Mouse (Mus musculus) left cerebral cortex, postnatal 36 days (tissue): Measurements from ENCODE around the gene Pik3ap1. TPM values are rescaled to one million over a fixed set of nuclear protein-coding genes. Genes with fewer than 3 reads are reported as not detected.

ENCODE experiments used
- DNase-seq, 2 experiments: peaks; one replicate each; pipeline ENCODE4 v3.0.0; 2021 to 2022; ENCODE audit warnings: low spot score in 2 of 2, mixed read lengths in 1 of 2
- intact Hi-C: fragments of 180-260 bp; cut with DNase I; formaldehyde crosslinking; loops from one replicate; pipeline ENCODE4 v1.15.1; 2025
- total RNA-seq, 2 experiments: library from RNA; stranded (reverse); gene quantifications; 2 replicates each; pipeline ENCODE4 v1.2.3; 2021

Pik3ap1 gene
- total RNA-seq, 2 experiments from 2014 or later: 1.8 to 2.8 TPM

DNA sequence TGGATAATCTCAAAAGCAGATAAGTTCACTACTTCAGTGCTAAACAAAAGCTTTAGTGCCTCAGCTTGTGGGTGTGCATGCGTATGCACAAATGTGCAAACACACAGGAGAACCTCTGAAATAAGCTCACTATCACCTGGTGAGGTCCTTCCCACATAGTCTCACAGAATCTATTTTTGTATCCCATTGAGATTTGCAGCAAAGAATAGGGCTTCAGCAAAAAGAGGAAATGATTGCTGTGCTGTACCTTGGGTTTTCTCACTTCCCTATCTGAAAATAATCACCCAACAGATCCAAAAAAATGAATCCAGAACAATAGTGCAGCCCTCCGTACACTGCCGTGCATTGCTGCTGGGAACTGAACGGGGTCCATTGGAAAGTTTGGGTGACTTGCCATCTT, 12.6 kb downstream of the Pik3ap1 start:
- no peak for DNase-seq
- intact Hi-C loops: no loop called here

DNA sequence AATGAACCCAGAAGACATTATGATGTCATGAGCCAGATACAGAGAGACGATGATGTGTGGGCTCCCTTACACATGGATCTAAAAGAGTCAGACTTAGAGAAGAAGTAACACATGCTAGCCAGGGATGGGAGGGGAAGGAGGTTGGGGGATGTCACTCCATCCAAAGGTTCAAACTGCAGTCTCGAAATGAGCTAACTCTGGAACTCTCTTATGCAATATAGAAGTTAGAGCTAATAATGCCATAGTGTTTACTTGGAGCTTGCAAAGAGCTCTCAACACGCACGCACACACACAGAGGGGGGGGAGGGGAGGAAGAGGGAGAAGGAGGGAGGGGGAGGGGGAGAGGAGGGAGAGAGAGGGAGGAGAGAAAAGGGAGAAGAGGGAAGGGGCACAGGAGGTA, 13.5 kb downstream of the Pik3ap1 start:
- DNase-seq: no peak
- intact Hi-C loops: no loop called here

DNA sequence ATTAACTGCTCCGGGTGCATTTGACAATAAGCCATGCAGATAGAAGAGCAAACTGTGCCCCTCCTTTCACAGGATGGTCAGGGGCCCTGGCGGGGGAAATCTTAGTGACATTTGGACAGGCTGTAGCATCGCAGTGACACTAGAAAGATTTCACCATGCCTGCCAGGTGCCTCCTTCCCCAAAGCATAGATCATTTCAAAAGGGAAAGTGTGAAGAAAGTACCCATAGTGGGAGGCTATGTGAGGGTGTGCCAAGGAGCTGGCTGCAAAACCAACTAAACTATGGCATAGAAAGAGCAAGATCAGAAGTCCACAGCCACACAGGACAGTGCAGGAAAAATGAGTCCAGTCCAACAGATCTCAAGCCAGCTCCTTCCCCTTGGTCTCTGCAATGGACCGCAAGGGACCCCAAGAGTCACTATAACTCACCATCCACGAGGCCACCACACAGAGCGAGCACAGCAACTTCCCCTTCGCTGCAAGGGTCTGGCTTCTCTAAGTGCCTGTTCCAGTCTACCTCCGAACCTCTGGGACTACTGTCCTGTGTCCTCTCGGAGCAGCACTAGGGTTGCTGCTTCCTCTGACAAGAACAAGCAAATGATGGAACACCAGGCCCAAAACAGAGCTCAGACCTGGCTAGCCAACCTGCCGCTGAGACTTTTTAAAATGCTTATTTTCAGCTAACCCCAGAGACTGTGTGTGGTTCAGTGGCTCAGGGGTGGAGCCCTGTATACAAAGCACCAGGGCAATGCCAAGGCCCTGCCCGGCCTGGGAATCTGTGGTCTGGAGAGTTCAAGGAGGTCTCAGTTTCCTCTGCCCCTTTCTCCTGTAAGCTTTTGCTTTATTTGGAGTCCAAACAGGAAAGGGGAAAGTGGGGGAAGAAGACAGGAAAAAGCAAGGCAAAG, 15.1 kb downstream of the Pik3ap1 start:
- intact Hi-C loops: no loop called here
- DNase-seq: no peak

DNA sequence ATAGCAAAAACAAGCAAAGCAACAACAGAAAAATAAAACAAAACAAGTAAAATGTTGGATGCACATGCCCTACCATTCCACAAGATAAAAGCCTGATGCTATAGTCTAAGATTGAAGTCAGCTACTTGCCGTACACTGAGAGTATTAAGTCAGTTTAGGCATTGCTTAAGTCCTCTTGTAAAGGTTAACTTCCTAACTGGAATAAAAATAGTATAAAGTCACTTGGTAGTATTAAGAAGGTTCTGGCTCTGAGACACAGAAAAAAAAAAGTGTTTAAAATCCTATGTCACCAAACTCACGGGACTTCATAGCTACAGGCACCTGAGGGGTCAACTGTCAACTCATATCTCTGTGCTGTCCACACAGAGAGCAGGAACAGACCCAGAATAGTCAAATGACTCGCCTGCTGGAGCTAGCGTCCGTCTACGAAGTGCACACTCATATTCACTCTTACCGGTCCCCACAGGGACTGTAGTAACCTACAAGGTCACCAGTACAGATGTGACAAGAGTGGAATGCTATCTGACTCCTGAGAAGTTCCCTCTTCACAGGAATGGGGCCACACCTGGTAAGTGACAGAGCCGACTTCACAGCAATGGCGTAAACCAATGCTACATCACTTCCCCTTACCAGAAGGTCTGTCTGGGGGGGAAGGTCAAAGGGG, 17.9 kb downstream of the Pik3ap1 start:
- intact Hi-C loops: no loop called here
- DNase-seq: no peak

DNA sequence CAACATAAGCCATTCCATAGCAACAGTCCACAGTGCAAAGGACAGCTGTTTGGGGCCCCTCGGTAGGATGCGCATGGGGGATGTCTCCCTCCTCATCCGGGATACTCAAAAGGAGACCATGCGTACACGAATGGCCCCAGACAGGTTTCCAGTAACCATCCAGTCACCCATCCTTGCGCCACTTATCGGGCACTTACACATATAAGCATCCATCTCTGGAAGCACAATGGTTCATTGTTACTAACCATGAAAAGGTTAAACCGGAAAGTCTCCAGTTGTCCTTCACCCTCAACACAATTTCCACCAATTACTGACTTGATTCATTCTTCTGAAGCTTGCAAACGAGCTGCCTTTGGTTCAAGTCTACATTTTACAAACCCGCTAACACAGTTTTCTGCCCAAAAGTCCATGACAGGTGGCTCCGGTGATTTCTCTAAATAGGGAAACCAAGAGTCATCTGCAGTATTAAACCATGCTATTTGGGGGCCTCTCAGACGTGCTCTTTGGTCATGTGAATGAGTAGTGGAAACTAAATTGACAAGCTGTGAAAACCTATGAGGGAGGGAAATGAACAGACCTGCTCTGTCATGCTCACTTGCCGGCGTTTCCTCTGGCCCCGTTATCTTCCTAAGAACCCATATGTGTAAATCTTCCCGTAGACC, 18.6 kb downstream of the Pik3ap1 start:
- intact Hi-C loops: no loop called here
- DNase-seq: no peak

DNA sequence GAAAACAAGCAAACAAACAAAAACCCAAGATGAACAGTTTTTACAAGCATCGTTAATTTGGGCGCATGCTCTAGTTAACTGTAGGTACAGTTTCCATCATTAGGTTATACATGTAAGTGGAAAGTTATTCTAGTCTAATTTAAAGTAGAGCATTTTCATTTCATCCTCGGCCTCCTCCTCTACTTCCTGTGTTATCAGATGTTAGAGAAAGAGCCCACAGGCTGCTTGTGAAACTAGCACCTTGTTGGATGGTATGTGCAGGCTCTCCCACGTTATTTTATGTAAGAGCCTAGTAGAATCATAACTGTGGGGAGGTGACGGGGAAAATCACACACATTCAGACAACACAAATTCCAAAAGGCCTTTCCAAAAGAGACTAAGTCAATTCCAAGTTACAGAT, 19.3 kb downstream of the Pik3ap1 start:
- intact Hi-C loops: no loop called here
- no peak for DNase-seq

DNA sequence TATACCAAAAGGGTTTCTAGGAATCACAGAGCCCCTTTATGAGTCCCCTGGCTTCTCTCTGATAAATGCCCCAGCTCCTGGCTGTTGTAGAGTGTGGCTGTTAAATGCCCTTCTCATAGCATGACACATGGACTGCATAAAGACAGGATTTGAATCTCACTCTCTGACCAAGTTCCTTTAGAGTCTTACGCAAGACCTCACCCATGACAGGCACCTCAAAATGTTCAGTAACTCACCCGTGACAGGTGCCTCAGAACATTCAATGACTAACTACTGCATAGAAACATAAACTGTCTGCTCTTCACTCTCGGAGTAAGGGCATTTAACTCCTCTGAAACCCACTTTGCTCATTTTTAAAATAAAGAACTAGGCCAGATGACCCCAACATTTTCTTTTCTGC, 20.4 kb downstream of the Pik3ap1 start:
- no peak for DNase-seq
- intact Hi-C loops: no loop called here

DNA sequence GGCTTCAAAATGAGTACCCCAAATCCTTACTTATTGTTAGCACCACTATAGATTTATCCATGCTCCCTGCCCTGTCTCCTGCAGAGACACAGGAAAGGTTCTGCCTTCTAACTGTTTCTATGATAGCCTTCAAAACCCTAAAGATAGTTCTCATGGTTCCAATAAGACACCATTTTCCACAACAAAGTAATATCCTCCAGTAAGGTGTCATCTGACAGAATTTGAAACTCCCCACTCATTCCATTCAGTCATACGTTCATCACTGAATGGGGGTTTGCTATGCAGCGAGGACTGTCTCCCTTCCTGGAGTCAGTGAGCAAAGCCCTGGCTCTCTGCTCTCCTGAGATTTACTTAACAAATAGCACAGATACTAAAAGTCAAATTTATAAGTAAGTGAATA, 21.9 kb downstream of the Pik3ap1 start:
- intact Hi-C loops: no loop called here
- no peak for DNase-seq

DNA sequence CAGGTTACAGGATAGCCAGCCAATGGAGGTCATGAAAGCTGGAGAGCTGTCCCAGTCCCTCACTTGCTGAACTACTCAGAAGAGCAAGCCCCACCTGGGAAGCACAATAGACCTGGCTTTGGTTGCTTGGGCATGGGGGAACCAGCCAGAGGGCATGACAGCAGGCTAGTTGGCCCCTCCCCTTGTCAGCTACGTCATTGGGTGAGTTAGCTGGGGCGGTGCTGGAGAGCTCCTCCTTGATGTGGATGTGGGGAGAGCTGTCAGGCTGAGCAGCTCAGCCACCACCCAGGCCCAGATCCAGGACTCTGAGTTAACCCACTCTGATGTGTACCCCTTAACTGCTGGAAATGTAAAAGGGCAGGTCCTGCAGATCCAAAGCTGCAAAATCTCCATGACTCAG, 24.4 kb downstream of the Pik3ap1 start:
- intact Hi-C loops: no loop called here
- no peak for DNase-seq

DNA sequence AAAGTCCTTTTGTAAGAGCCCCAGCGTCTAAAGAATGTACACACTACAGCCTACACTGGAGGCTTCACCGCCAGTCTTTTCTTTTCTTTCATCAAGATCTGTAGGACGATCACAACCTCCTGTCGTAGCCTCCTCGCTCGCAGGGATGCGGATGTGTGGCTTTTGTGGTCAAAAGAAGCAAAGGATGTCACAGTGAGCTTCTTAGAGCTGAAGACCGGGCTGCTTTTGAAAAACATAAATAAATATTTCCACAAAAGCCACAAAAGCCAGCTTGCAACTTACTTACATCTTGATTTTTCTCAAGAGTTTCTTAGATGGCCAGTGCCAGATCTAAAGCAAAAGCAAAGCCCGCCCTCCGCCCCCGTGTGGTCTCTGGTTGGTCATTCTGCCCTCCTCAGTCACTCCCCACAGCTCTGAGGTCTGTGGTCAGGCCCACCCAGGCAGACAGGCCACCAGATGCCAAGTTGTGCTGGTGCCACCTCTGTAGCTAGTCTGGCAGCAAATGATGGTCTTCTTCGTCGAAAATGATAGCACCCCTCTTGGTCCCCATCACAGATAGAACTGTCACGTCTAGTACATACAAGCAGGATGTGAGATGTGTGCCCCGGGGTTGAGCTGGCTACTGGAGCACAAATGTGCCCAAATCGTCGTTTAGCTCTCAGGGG, 30.5 kb downstream of the Pik3ap1 start:
- DNase-seq: no peak
- intact Hi-C loops: no loop called here

DNA sequence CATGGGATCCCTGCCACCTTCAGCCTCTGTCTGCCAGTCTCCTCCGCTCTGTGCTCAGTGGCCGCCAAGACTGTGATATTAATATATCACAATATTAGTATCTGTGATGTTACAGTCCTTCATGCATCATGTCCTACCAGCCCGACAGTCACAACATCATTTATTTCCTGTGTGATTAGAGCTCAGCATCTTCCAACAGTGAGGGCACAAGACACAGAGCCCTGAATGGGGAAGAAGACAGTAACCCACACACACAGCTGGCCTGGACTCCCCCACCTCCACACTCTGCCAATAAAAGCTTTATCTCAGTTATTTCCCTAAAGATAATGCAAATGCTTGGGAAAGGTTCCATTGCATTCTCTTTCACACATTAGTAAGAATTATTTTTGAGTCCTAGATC, 35.3 kb downstream of the Pik3ap1 start:
- no peak for DNase-seq
- intact Hi-C loops: no loop called here

DNA sequence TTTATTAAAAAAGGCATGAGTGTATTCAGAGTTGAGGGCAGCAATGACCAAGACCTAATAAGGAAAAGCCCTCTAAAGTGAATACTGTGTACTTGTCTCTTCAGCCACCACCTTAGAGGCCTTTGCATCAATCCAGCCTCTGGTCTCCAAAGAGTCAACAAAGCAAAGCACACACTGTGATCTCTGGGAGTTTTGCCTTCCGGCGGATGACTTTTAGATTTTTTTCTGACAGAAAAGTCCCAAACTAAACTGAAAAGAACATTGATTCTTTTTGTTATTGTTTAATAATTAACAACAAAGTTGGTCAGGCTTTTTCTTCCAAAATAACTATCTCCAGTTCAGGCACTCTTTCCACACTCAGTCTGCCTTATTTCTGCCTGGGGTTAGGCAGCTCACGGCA, 36.7 kb downstream of the Pik3ap1 start:
- intact Hi-C loops: no loop called here
- DNase-seq: no peak

DNA sequence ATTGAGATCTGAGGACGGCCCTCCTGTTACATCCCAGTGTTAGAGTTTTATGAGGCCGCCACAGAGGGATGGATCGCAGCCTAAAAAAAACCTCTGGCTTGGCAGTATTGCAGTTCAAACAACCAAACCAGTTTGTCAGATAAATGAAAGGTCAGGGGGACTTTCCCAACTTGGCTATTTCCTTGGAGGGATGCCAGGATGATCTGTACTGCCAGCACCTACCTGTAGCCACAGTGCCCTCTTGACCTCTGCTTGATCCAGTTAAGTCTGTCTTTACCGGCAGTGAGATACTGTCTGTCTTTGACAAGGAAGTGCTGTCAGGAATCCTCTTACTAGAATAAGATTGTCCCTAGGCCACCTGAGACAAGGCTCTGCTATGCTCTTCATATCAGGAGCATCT, 37.6 kb downstream of the Pik3ap1 start:
- no peak for DNase-seq
- intact Hi-C loops: no loop called here

DNA sequence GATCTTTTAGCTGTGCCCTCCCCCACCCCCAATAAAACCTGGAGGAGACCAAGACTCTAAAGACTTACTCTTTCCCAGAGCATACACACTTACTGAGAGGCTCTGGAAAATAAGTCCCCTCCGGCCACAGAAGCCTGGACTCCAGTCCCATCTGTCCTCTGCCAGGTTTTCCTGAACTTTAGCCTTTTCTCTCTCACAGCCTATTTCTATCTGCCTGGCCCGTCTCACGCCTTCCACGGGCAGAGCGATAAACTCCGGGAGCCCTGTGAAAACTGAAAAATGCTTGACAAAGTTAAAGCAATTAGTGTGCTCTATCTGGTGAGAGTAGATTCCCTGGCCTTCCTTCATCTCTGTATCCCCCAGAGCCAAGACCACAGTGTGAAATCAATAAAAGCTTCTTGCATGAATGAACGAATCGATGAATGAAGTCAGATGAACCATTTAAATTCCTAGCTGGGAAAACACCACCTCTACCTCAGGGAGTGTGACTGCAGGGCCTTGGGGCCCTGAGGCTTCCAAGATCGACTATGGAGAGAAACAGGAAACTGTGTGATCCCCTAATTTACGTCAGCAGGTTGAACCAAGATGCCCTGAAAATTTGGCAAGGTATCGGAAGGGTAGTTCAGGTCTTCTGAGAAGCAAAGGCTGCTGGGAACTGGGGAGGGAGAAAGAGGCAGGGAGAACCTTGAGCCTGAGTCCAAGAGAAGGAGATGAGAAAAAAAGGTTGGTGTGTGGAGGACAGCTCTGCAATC, 38.6 kb downstream of the Pik3ap1 start:
- no peak for DNase-seq
- intact Hi-C loops: no loop called here

DNA sequence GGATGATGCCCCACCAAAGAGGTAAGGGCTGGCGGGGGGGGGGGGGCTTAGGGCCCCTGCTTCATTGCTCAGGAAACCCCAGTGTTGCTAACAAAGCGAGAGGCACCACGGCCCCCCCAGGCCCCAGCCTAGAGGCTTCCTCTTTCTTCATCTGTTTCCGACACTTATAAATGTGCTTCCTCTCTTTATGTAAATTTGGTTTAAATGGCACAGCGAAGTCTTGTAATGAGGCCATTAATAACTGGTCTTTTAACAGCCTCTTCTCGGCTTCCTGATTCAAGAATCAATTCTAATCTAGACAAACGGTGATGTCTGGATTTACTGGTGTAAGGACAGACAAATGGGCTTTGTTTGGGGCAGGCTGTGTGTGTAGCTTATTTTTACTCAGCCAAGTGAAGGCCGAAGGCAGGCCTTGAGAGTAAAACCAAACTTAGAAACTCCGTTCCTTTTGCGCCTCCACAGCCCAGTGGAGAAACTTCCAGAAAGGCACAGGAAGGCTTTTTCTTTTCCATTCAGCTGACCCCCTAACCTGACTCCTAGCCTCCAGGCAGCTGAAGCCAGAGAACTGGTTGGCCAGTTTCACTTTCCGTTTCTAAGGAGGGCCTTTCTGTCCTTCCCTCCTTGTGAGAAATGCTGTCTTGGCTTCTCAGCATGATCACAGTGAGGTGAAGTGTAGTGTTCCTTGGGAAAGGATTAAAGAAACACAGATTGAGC, 39.7 kb downstream of the Pik3ap1 start:
- DNase-seq: no peak
- intact Hi-C loops: no loop called here

DNA sequence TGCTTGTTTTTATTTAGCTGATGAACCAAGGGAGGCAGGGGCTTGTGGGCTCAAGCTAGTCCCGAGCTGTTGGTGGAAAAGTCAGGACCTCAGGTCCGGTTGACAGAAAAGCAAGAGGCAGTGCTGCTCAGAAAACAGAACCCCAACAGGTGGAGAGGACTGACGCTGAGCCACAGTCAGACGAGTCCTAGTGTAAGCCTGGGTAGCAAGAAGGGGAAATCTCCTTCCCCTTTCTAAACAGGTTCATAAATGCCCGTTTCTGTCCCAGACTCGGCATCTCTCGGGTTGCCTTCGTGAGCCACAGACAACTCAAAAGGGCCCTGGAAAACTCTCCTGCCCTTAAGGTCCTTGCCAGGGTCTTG, 40.3 kb downstream of the Pik3ap1 start:
- DNase-seq: no peak
- intact Hi-C loops: no loop called here

DNA sequence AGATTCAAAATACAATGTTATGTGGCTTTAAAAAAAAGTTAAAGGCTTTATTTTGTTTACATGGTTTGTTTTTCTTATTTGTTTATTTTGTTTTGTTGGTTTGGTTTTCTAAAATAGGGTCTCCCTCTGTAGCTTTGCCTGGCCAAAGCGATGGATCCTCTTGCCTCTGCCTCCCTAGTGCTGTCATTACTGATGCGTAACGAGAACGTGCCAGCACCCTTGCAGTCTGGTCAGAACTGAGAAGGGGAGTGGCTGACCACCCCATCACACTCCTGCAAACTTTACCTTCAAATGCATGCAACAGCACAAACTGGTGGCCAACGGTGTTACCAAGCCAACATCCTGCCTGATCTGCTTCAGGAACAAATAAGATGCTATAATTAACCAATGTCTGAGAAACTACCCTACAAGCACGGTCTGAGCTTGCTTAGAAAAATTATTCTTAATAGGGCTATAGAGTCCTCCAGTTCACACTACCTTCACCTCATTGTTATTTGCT, 42.3 kb downstream of the Pik3ap1 start:
- intact Hi-C loops: no loop called here
- no peak for DNase-seq

DNA sequence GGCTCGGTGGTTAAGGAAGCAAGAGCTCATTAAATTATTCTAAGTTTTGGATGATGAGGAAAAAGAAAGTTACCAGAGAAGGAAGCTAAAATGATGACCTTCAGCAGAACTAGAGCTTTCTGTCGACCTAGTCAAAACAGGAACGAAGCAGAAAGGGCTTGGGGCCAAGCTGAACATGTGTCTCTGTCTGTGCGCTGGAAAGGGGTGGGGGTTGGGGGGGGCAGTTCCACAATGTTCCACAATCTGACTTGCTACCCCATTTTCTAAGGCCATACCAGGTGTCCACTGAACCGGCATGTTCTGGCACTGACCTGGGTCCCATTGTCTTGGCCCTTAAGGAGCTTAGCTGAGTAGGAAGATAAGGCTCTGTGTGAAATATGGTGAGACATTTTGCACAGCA, 43.2 kb downstream of the Pik3ap1 start:
- intact Hi-C loops: no loop called here
- DNase-seq: no peak
